Mouse (Mus musculus): ENCODE results near the gene Mettl5. TPM values are rescaled to one million over a fixed set of nuclear protein-coding genes. Genes with fewer than 3 reads are reported as not detected.
A peak's percentile ranks its signal among the peaks of the same experiment; 100 is the strongest.

Mettl5 gene
- polyA plus RNA-seq, 1 experiment from 2014 or later: 36.8 TPM

- H3K4me3 ChIP-seq (replicated peaks; ENCODE audit: low read length): no peak overlapping the region
- no peak overlapping the region for H3K27ac ChIP-seq (ENCODE audit: low read length)
- ATAC-seq (ENCODE audit: insufficient read depth, low FRiP score): no peak
- H3K36me3 ChIP-seq (ENCODE audit: control insufficient read depth, insufficient read depth, low read length): peaks cover 9% of the 10 kb centered on the region; the same call in 1 of the 2 replicates
- H3K27me3 ChIP-seq (ENCODE audit: control insufficient read depth, insufficient read depth, low read length): no peaks in the 10 kb centered on the region
- H3K4me2 ChIP-seq (ENCODE audit: low read depth, low read length): no peak overlapping the region
- H3K9me3 ChIP-seq (replicated peaks; ENCODE audit: control insufficient read depth, low read length): no peaks in the 10 kb centered on the region
- H3K9ac ChIP-seq (ENCODE audit: low read length): no peak overlapping the region
- 37% methylated on average over 3 of the region's 3 CpGs for WGBS
- no peaks in the 10 kb centered on the region for H3K4me1 ChIP-seq (ENCODE audit: control insufficient read depth, insufficient read depth, low read length)
Observed at GRCm38 (mm10) chr2:69837996-69838395, 47.4 kb downstream of the Mettl5 start.

- no peaks in the 10 kb centered on the region for H3K4me1 ChIP-seq (ENCODE audit: control insufficient read depth, insufficient read depth, low read length)
- H3K36me3 ChIP-seq (ENCODE audit: control insufficient read depth, insufficient read depth, low read length): peaks cover 9% of the 10 kb centered on the region; the same call in 1 of the 2 replicates
- no peak overlapping the region for H3K9ac ChIP-seq (ENCODE audit: low read length)
- 68% methylated on average over 7 of the region's 7 CpGs for WGBS
- H3K27ac ChIP-seq (ENCODE audit: low read length): no peak overlapping the region
- H3K4me2 ChIP-seq (ENCODE audit: low read depth, low read length): no peak overlapping the region
- ATAC-seq (ENCODE audit: insufficient read depth, low FRiP score): no peak
- no peaks in the 10 kb centered on the region for H3K9me3 ChIP-seq (replicated peaks; ENCODE audit: control insufficient read depth, low read length)
- no peak overlapping the region for H3K4me3 ChIP-seq (replicated peaks; ENCODE audit: low read length)
- H3K27me3 ChIP-seq (ENCODE audit: control insufficient read depth, insufficient read depth, low read length): no peaks in the 10 kb centered on the region
Observed at GRCm38 (mm10) chr2:69837244-69837967, 48.0 kb downstream of the Mettl5 start.

GRCm38 (mm10) chr2:69830116-69830515 is 55.3 kb downstream of the Mettl5 start:
- Histone ChIP-seq H3K9ac (ENCODE audit: low read length) (no peak overlapping the region), H3K4me2 (ENCODE audit: low read depth, low read length) (no peak overlapping the region), H3K4me3 (replicated peaks; ENCODE audit: low read length) (no peak overlapping the region), H3K27ac (ENCODE audit: low read length) (no peak overlapping the region), H3K9me3 (replicated peaks; ENCODE audit: control insufficient read depth, low read length) (no peaks in the 10 kb centered on the region), H3K27me3 (ENCODE audit: control insufficient read depth, insufficient read depth, low read length) (no peaks in the 10 kb centered on the region), H3K4me1 (ENCODE audit: control insufficient read depth, insufficient read depth, low read length) (0 out of 2 replicates have a peak, but pooled peaks cover 3% of the 10 kb centered on the region), H3K36me3 (ENCODE audit: control insufficient read depth, insufficient read depth, low read length) (peaks cover 9% of the 10 kb centered on the region)
- 86% methylated on average over 8 of the region's 8 CpGs for WGBS
- ATAC-seq (ENCODE audit: insufficient read depth, low FRiP score): no peak

GRCm38 (mm10) chr2:69829680-69830079 is 55.7 kb downstream of the Mettl5 start:
- Histone ChIP-seq H3K27me3 (ENCODE audit: control insufficient read depth, insufficient read depth, low read length) (no peaks in the 10 kb centered on the region), H3K36me3 (ENCODE audit: control insufficient read depth, insufficient read depth, low read length) (peaks cover 9% of the 10 kb centered on the region), H3K4me1 (ENCODE audit: control insufficient read depth, insufficient read depth, low read length) (peaks cover 4% of the 10 kb centered on the region), H3K27ac (ENCODE audit: low read length) (no peak overlapping the region), H3K4me2 (ENCODE audit: low read depth, low read length) (no peak overlapping the region), H3K9me3 (replicated peaks; ENCODE audit: control insufficient read depth, low read length) (no peaks in the 10 kb centered on the region), H3K4me3 (replicated peaks; ENCODE audit: low read length) (no peak overlapping the region), H3K9ac (ENCODE audit: low read length) (no peak overlapping the region)
- ATAC-seq (ENCODE audit: insufficient read depth, low FRiP score): no peak
- 82% methylated on average over 2 of the region's 2 CpGs for WGBS

GRCm38 (mm10) chr2:69828031-69828430 is 57.4 kb downstream of the Mettl5 start:
- ATAC-seq (ENCODE audit: insufficient read depth, low FRiP score): no peak
- no peaks in the 10 kb centered on the region for H3K9me3 ChIP-seq (replicated peaks; ENCODE audit: control insufficient read depth, low read length)
- peaks cover 14% of the 10 kb centered on the region for H3K4me1 ChIP-seq (ENCODE audit: control insufficient read depth, insufficient read depth, low read length)
- WGBS: 24% methylated on average over 7 of the region's 7 CpGs
- no peak overlapping the region for H3K4me2 ChIP-seq (ENCODE audit: low read depth, low read length)
- no peaks in the 10 kb centered on the region for H3K27me3 ChIP-seq (ENCODE audit: control insufficient read depth, insufficient read depth, low read length)
- H3K4me3 ChIP-seq (replicated peaks; ENCODE audit: low read length): no peak overlapping the region
- no peak overlapping the region for H3K27ac ChIP-seq (ENCODE audit: low read length)
- H3K9ac ChIP-seq (ENCODE audit: low read length): no peak overlapping the region
- H3K36me3 ChIP-seq (ENCODE audit: control insufficient read depth, insufficient read depth, low read length): peaks cover 4% of the 10 kb centered on the region; the same call in 1 of the 2 replicates

GRCm38 (mm10) chr2:69826380-69826779 is 59.0 kb downstream of the Mettl5 start:
- 48% methylated on average over 2 of the region's 2 CpGs for WGBS
- Histone ChIP-seq H3K4me3 (replicated peaks; ENCODE audit: low read length) (no peak overlapping the region), H3K9ac (ENCODE audit: low read length) (no peak overlapping the region), H3K4me1 (ENCODE audit: control insufficient read depth, insufficient read depth, low read length) (peaks cover 18% of the 10 kb centered on the region), H3K27ac (ENCODE audit: low read length) (peak overlapping the region; percentile 53), H3K9me3 (replicated peaks; ENCODE audit: control insufficient read depth, low read length) (no peaks in the 10 kb centered on the region), H3K27me3 (ENCODE audit: control insufficient read depth, insufficient read depth, low read length) (no peaks in the 10 kb centered on the region), H3K4me2 (ENCODE audit: low read depth, low read length) (0 out of 2 replicates have a peak overlapping the region, but pooled peaks have one; percentile 2), H3K36me3 (ENCODE audit: control insufficient read depth, insufficient read depth, low read length) (peaks cover 4% of the 10 kb centered on the region; the same call in 1 of the 2 replicates)
- ATAC-seq (ENCODE audit: insufficient read depth, low FRiP score): no peak

- H3K4me3 ChIP-seq (replicated peaks; ENCODE audit: low read length): no peak overlapping the region
- H3K4me2 ChIP-seq (ENCODE audit: low read depth, low read length): no peak overlapping the region
- H3K27ac ChIP-seq (ENCODE audit: low read length): peak overlapping the region; percentile 53; the same call in 1 of the 2 replicates
- WGBS: 68% methylated on average over 10 of the region's 10 CpGs
- no peaks in the 10 kb centered on the region for H3K27me3 ChIP-seq (ENCODE audit: control insufficient read depth, insufficient read depth, low read length)
- no peak for ATAC-seq (ENCODE audit: insufficient read depth, low FRiP score)
- H3K4me1 ChIP-seq (ENCODE audit: control insufficient read depth, insufficient read depth, low read length): peaks cover 18% of the 10 kb centered on the region
- peaks cover 4% of the 10 kb centered on the region; the same call in 1 of the 2 replicates for H3K36me3 ChIP-seq (ENCODE audit: control insufficient read depth, insufficient read depth, low read length)
- no peaks in the 10 kb centered on the region for H3K9me3 ChIP-seq (replicated peaks; ENCODE audit: control insufficient read depth, low read length)
- no peak overlapping the region for H3K9ac ChIP-seq (ENCODE audit: low read length)
Observed at GRCm38 (mm10) chr2:69825898-69826297, 59.5 kb downstream of the Mettl5 start.

GRCm38 (mm10) chr2:69823129-69823677 is 62.2 kb downstream of the Mettl5 start:
- H3K9me3 ChIP-seq (replicated peaks; ENCODE audit: control insufficient read depth, low read length): no peaks in the 10 kb centered on the region
- peak overlapping the region; percentile 78 for H3K4me2 ChIP-seq (ENCODE audit: low read depth, low read length)
- no peaks in the 10 kb centered on the region for H3K27me3 ChIP-seq (ENCODE audit: control insufficient read depth, insufficient read depth, low read length)
- peak overlapping the region; percentile 97 for H3K27ac ChIP-seq (ENCODE audit: low read length)
- H3K4me3 ChIP-seq (replicated peaks; ENCODE audit: low read length): peak overlapping the region; percentile 87
- ATAC-seq (ENCODE audit: insufficient read depth, low FRiP score): peak; percentile 84
- peak overlapping the region; percentile 97 for H3K9ac ChIP-seq (ENCODE audit: low read length)
- no peaks in the 10 kb centered on the region for H3K36me3 ChIP-seq (ENCODE audit: control insufficient read depth, insufficient read depth, low read length)
- 2% methylated on average over 45 of the region's 45 CpGs for WGBS
- H3K4me1 ChIP-seq (ENCODE audit: control insufficient read depth, insufficient read depth, low read length): peaks cover 18% of the 10 kb centered on the region

- under 1% methylated on average over 75 of the region's 80 CpGs for WGBS
Observed at GRCm38 (mm10) chr2:69822361-69823128, 62.9 kb downstream of the Mettl5 start.

More at GRCm38 (mm10) chr2:69822361-69823128, 62.9 kb downstream of the Mettl5 start:
- Histone ChIP-seq H3K4me2 (ENCODE audit: low read depth, low read length) (peak overlapping the region; percentile 78), H3K4me1 (ENCODE audit: control insufficient read depth, insufficient read depth, low read length) (peaks cover 18% of the 10 kb centered on the region), H3K36me3 (ENCODE audit: control insufficient read depth, insufficient read depth, low read length) (no peaks in the 10 kb centered on the region), H3K4me3 (replicated peaks; ENCODE audit: low read length) (peak overlapping the region; percentile 87), H3K9me3 (replicated peaks; ENCODE audit: control insufficient read depth, low read length) (no peaks in the 10 kb centered on the region), H3K9ac (ENCODE audit: low read length) (peak overlapping the region; percentile 97), H3K27me3 (ENCODE audit: control insufficient read depth, insufficient read depth, low read length) (no peaks in the 10 kb centered on the region), H3K27ac (ENCODE audit: low read length) (peak overlapping the region; percentile 97)
- peak; percentile 81 for ATAC-seq (ENCODE audit: insufficient read depth, low FRiP score)
